Mouse (Mus musculus) megakaryocyte, embryonic 14.5 days (primary cell): ENCODE measurements around the gene H2al1e.

Source experiments
- FLI1 ChIP-seq: IDR thresholded peaks from 2 replicates; pipeline ENCODE4 v1.6.1; 2012; ENCODE audit warnings: low read length, inconsistent platforms, mixed read lengths
- GATA1 ChIP-seq: IDR thresholded peaks from 3 replicates; pipeline ENCODE4 v1.6.1; 2012; ENCODE audit warnings: mixed read lengths, low read length, inconsistent platforms, borderline replicate concordance

DNA sequence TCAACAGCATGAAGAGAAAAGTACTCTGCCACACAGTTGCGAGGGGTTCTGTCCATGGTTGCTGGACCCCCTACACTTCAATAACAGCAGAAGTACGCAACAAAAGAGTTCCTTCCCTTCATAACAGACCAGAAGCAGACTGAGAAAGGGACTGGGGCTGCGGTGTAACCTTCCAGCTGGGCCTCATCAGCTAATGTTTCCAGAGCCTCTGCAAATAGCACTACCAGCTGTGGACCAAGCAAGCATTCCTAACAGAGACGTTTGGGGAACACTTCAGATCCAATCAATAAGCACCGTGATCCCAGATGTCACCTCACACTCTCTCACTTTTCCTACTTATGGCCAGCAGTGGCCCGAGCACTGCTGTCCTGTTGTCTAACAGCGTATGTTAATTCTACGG lies 46.8 kb upstream of the H2al1e start:
- no peak for TF ChIP-seq GATA1
- no peak for TF ChIP-seq FLI1
